Mouse (Mus musculus): Measurements from ENCODE around the gene Rptor. TPM values are rescaled to one million over a fixed set of nuclear protein-coding genes. Genes with fewer than 3 reads are reported as not detected.

Rptor gene
- polyA plus RNA-seq, 1 experiment from 2014 or later = 12.6 TPM

GRCm38 (mm10) chr11:119807431-119808031, 204.8 kb downstream of the Rptor start:
- ATAC-seq (ENCODE audit: insufficient read depth, low FRiP score, low TSS enrichment) = no peak
- 0 out of 2 replicates have a peak overlapping the region, but pooled peaks have one; percentile 4 for H3K9ac ChIP-seq (ENCODE audit: low read length)
- H3K4me1 ChIP-seq (ENCODE audit: control insufficient read depth, insufficient read depth, low read length) = peaks cover 2% of the 10 kb centered on the region; the same call in 1 of the 2 replicates
- WGBS = 73% methylated on average over 7 of the region's 7 CpGs
- H3K9me3 ChIP-seq (ENCODE audit: control insufficient read depth, low read length) = no peaks in the 10 kb centered on the region
- no peaks in the 10 kb centered on the region for H3K27me3 ChIP-seq (ENCODE audit: control insufficient read depth, insufficient read depth, low read length)
- H3K36me3 ChIP-seq (ENCODE audit: control insufficient read depth, insufficient read depth, low read length) = peaks cover 2% of the 10 kb centered on the region; the same call in 1 of the 2 replicates
- no peak overlapping the region for H3K4me2 ChIP-seq (ENCODE audit: low read depth)
- no peak for DNase-seq (ENCODE audit: low spot score)
- peak overlapping the region; percentile 11; the same call in 1 of the 2 replicates for H3K27ac ChIP-seq (ENCODE audit: low read depth, low read length)
- H3K4me3 ChIP-seq (ENCODE audit: low read depth, low read length) = no peak overlapping the region

DNA sequence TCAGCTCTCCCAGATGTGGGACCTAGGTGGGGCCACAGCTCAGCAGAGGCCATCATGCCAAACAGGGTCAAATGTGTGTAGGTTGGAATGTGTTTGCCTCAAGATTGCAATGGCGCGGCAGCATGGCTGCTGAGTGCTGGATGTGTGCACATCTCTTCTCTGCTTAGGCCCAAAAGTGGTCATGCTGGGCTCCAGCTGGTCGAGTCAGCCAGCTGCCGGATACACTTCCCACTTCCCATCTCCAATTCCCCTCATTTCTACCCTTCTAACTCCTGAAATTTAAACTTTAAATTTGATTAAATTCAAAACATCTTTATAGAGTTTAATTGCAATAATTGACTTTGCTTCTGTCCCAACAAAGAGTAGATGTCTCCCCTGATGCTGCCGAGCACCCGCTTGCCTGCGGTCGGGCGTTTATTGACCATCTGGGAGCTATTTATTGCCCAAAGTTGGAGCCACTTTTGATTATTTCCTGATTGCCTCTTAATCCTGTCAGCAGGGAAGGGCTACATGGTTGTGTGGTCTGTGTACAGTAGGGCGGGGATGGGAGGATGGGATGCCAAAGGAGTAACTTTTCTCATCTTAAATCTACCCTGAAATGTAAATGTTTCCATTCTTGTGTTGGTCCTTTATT, 206.1 kb downstream of the Rptor start:
- 77% methylated on average over 10 of the region's 10 CpGs for WGBS
- H3K27me3 ChIP-seq (ENCODE audit: control insufficient read depth, insufficient read depth, low read length) = no peaks in the 10 kb centered on the region
- H3K4me1 ChIP-seq (ENCODE audit: control insufficient read depth, insufficient read depth, low read length) = no peaks in the 10 kb centered on the region; the same call in 1 of the 2 replicates
- peaks cover 3% of the 10 kb centered on the region; the same call in 1 of the 2 replicates for H3K36me3 ChIP-seq (ENCODE audit: control insufficient read depth, insufficient read depth, low read length)
- H3K9me3 ChIP-seq (ENCODE audit: control insufficient read depth, low read length) = no peaks in the 10 kb centered on the region
- H3K27ac ChIP-seq (ENCODE audit: low read depth, low read length) = no peak overlapping the region
- no peak overlapping the region for H3K9ac ChIP-seq (ENCODE audit: low read length)
- ATAC-seq (ENCODE audit: insufficient read depth, low FRiP score, low TSS enrichment) (no peak), DNase-seq (ENCODE audit: low spot score) (no peak)
- no peak overlapping the region for H3K4me2 ChIP-seq (ENCODE audit: low read depth)
- H3K4me3 ChIP-seq (ENCODE audit: low read depth, low read length) = no peak overlapping the region

DNA sequence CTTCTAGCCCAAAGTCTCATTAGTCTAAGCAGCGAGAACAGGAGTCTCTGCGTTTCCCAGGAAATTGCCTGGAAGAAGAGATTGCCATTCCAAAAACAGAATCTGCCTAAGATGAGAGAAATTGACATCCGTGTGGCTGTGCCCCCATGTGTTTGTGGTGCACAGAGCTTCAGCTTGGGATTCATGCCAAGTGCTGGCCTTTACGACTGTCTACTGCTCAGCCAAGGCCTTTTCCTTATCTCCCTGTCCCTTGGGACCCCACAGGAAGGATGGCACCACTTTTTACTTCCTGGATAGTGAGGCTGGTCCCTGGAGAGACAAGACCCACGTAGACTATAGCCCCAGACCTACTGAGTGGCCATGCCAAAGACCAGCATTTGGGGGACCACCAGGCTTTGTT, 206.6 kb downstream of the Rptor start:
- Histone ChIP-seq H3K27ac (ENCODE audit: low read depth, low read length) (no peak overlapping the region), H3K4me2 (ENCODE audit: low read depth) (no peak overlapping the region), H3K36me3 (ENCODE audit: control insufficient read depth, insufficient read depth, low read length) (peaks cover 3% of the 10 kb centered on the region; the same call in 1 of the 2 replicates), H3K4me3 (ENCODE audit: low read depth, low read length) (no peak overlapping the region), H3K27me3 (ENCODE audit: control insufficient read depth, insufficient read depth, low read length) (no peaks in the 10 kb centered on the region), H3K4me1 (ENCODE audit: control insufficient read depth, insufficient read depth, low read length) (no peaks in the 10 kb centered on the region), H3K9ac (ENCODE audit: low read length) (no peak overlapping the region), H3K9me3 (ENCODE audit: control insufficient read depth, low read length) (no peaks in the 10 kb centered on the region)
- ATAC-seq (ENCODE audit: insufficient read depth, low FRiP score, low TSS enrichment) = no peak
- DNase-seq (ENCODE audit: low spot score) = no peak
- 80% methylated on average over 5 of the region's 5 CpGs for WGBS

DNA sequence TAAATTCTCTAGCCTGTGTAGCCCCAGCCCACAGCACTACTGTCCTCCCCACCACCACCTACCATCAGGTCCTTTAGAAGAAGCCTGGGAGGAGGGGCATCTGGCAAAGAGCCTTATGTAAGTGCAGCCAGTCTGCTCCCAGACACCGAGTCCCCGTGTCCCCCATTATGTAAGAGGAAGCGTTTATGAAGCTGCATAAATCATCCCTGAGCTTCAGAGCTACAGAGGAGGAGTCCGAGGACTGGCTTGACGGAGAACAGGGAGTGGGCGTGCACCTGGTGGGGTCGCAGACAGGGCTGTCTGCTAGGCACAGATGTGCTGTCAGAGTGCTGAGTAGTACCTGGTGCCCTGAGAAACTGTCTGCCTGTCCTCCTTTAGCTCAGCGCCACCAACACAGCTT, 208.3 kb downstream of the Rptor start:
- Histone ChIP-seq H3K36me3 (ENCODE audit: control insufficient read depth, insufficient read depth, low read length) (peaks cover 3% of the 10 kb centered on the region; the same call in 1 of the 2 replicates), H3K27ac (ENCODE audit: low read depth, low read length) (no peak overlapping the region)
- no peak for ATAC-seq (ENCODE audit: insufficient read depth, low FRiP score, low TSS enrichment)

GRCm38 (mm10) chr11:119811598-119811997, 208.9 kb downstream of the Rptor start:
- WGBS = 100% methylated on average over 1 of the region's 1 CpGs
- Histone ChIP-seq H3K4me2 (ENCODE audit: low read depth) (no peak overlapping the region), H3K36me3 (ENCODE audit: control insufficient read depth, insufficient read depth, low read length) (peaks cover 3% of the 10 kb centered on the region; the same call in 1 of the 2 replicates), H3K9ac (ENCODE audit: low read length) (no peak overlapping the region), H3K4me1 (ENCODE audit: control insufficient read depth, insufficient read depth, low read length) (no peaks in the 10 kb centered on the region), H3K4me3 (ENCODE audit: low read depth, low read length) (no peak overlapping the region), H3K27ac (ENCODE audit: low read depth, low read length) (no peak overlapping the region), H3K27me3 (ENCODE audit: control insufficient read depth, insufficient read depth, low read length) (no peaks in the 10 kb centered on the region), H3K9me3 (ENCODE audit: control insufficient read depth, low read length) (no peaks in the 10 kb centered on the region)
- DNase-seq (ENCODE audit: low spot score) (no peak), ATAC-seq (ENCODE audit: insufficient read depth, low FRiP score, low TSS enrichment) (no peak)

More for the DNA sequence above, 208.3 kb downstream of the Rptor start:
- Histone ChIP-seq H3K4me3 (ENCODE audit: low read depth, low read length) (no peak overlapping the region), H3K27me3 (ENCODE audit: control insufficient read depth, insufficient read depth, low read length) (no peaks in the 10 kb centered on the region), H3K9ac (ENCODE audit: low read length) (no peak overlapping the region), H3K4me2 (ENCODE audit: low read depth) (no peak overlapping the region), H3K4me1 (ENCODE audit: control insufficient read depth, insufficient read depth, low read length) (no peaks in the 10 kb centered on the region), H3K9me3 (ENCODE audit: control insufficient read depth, low read length) (no peaks in the 10 kb centered on the region)
- DNase-seq (ENCODE audit: low spot score) = no peak
- WGBS = 77% methylated on average over 8 of the region's 8 CpGs

DNA sequence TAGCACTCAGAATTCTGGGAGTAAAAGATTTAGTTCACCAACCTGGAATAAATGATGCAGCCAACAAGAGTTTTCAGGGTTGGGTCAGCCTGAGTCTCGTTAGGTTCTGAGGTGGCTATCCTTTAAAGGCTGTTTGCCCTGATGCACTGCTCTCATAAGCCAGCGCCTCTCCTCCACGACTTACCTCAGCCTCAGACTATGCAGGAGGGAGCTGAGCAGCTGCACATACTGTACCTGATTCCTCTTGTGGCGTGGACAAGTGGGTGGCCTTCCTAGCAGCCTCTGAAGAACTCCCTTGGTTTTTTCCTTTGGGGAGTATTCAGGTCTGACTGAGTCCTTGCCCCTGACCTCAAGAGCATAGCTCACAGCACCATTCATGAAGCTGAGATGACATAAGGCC, 209.4 kb downstream of the Rptor start:
- WGBS = 90% methylated on average over 4 of the region's 4 CpGs
- H3K9ac ChIP-seq (ENCODE audit: low read length) = no peak overlapping the region
- DNase-seq (ENCODE audit: low spot score) (no peak), ATAC-seq (ENCODE audit: insufficient read depth, low FRiP score, low TSS enrichment) (no peak)
- no peaks in the 10 kb centered on the region for H3K27me3 ChIP-seq (ENCODE audit: control insufficient read depth, insufficient read depth, low read length)
- H3K36me3 ChIP-seq (ENCODE audit: control insufficient read depth, insufficient read depth, low read length) = peaks cover 5% of the 10 kb centered on the region; the same call in 1 of the 2 replicates
- H3K4me2 ChIP-seq (ENCODE audit: low read depth) = no peak overlapping the region
- no peaks in the 10 kb centered on the region for H3K9me3 ChIP-seq (ENCODE audit: control insufficient read depth, low read length)
- no peaks in the 10 kb centered on the region for H3K4me1 ChIP-seq (ENCODE audit: control insufficient read depth, insufficient read depth, low read length)
- no peak overlapping the region for H3K27ac ChIP-seq (ENCODE audit: low read depth, low read length)
- no peak overlapping the region for H3K4me3 ChIP-seq (ENCODE audit: low read depth, low read length)

DNA sequence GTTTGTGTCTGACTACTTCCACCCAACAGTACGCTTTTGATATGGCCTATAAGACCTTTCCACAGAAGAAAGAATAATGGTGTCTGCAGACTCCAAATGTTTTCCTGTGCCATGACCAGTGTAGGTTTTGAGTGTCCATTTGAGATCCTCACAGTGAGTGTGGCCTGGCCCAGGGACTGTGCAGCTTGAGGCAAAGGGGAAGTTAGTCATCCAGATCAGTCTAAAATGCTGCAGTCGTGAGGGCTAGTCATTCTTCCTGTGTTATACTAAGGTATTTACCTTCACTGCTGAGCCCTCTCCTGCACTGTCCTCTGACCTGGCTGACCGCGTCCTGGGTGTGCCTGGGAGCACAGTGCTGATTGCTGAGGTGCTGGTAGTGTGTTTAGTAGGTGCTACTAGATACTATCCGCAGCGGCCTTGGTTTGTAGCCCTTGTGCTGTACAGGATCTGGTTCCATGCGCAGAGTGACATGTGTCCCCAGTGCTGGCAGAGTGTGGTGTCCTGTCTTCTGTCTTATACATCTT, 211.4 kb downstream of the Rptor start:
- no peaks in the 10 kb centered on the region for H3K4me1 ChIP-seq (ENCODE audit: control insufficient read depth, insufficient read depth, low read length)
- H3K9me3 ChIP-seq (ENCODE audit: control insufficient read depth, low read length) = no peaks in the 10 kb centered on the region

GRCm38 (mm10) chr11:119816798-119817361, 214.2 kb downstream of the Rptor start:
- Histone ChIP-seq H3K27me3 (ENCODE audit: control insufficient read depth, insufficient read depth, low read length) (no peaks in the 10 kb centered on the region), H3K9me3 (ENCODE audit: control insufficient read depth, low read length) (no peaks in the 10 kb centered on the region), H3K4me2 (ENCODE audit: low read depth) (no peak overlapping the region), H3K9ac (ENCODE audit: low read length) (no peak overlapping the region), H3K4me1 (ENCODE audit: control insufficient read depth, insufficient read depth, low read length) (no peaks in the 10 kb centered on the region), H3K36me3 (ENCODE audit: control insufficient read depth, insufficient read depth, low read length) (peaks cover 7% of the 10 kb centered on the region; the same call in 1 of the 2 replicates), H3K27ac (ENCODE audit: low read depth, low read length) (no peak overlapping the region), H3K4me3 (ENCODE audit: low read depth, low read length) (no peak overlapping the region)
- no peak for DNase-seq (ENCODE audit: low spot score)
- ATAC-seq (ENCODE audit: insufficient read depth, low FRiP score, low TSS enrichment) = no peak
- WGBS = 88% methylated on average over 14 of the region's 14 CpGs

More for the DNA sequence above, 211.4 kb downstream of the Rptor start:
- DNase-seq (ENCODE audit: low spot score) = no peak
- 96% methylated on average over 7 of the region's 7 CpGs for WGBS
- no peak overlapping the region for H3K27ac ChIP-seq (ENCODE audit: low read depth, low read length)
- H3K36me3 ChIP-seq (ENCODE audit: control insufficient read depth, insufficient read depth, low read length) = 0 out of 2 replicates have a peak, but pooled peaks cover 5% of the 10 kb centered on the region
- H3K27me3 ChIP-seq (ENCODE audit: control insufficient read depth, insufficient read depth, low read length) = no peaks in the 10 kb centered on the region
- H3K4me2 ChIP-seq (ENCODE audit: low read depth) = no peak overlapping the region
- ATAC-seq (ENCODE audit: insufficient read depth, low FRiP score, low TSS enrichment) = no peak
- H3K4me3 ChIP-seq (ENCODE audit: low read depth, low read length) = no peak overlapping the region
- no peak overlapping the region for H3K9ac ChIP-seq (ENCODE audit: low read length)

Measured in neural tube, embryonic 11.5 days (tissue).